Mouse (Mus musculus): ENCODE measurements around the gene Rpl35. TPM values are rescaled to one million over a fixed set of nuclear protein-coding genes. Genes with fewer than 3 reads are reported as not detected.

Rpl35 gene
- polyA plus RNA-seq, 1 experiment from 2014 or later = 740 TPM

DNA sequence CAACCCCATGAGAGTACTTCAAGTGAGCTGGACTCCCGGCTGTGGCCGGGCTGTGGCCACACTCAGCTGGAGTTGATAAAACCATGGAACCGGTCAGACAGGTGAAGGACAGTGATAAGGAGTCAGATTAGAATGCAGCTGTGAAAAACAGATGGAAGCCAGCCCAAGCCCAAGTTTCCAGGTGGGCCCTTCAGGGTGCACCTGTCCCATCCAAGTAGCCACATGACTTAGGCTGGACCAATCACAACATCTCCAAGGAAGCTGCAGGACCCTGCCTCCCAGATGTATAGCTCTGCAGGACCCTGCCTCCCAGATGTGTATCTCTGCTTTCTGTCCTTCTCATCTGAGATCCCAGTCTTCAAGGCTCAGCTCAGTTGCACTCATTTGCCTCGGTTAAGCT, 13.4 kb downstream of the Rpl35 start:
- WGBS = 83% methylated on average over 4 of the region's 4 CpGs
- Histone ChIP-seq H3K9me3 (no peaks in the 10 kb centered on the region), H3K4me3 (replicated peaks) (no peak overlapping the region), H3K4me1 (replicated peaks) (no peaks in the 10 kb centered on the region), H3K27me3 (peaks cover 3% of the 10 kb centered on the region; the same call in 1 of the 2 replicates), H3K4me2 (replicated peaks) (no peak overlapping the region), H3K9ac (replicated peaks) (no peak overlapping the region), H3K27ac (no peak overlapping the region), H3K36me3 (no peaks in the 10 kb centered on the region)
- ATAC-seq = no peak

DNA sequence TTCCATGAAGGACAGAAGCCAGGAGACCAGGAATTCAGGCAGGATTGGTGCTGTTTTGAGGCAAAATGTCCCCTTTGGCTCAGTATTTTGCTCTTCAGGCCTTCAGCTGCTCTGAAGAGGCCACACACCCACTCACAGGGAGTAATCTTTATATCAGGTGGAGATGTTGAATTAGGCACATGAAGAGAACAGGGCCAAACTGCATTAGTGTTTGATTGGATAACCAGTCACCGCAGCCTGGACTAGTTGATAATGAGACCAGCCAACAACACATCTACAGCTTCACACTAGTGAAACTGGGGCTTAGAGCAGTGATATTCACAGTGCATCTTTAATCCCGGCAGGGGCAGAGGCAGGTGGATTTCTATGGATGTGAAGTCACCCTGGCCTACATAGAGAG, 16.5 kb downstream of the Rpl35 start:
- no peaks in the 10 kb centered on the region for H3K36me3 ChIP-seq
- H3K4me3 ChIP-seq (replicated peaks) = no peak overlapping the region
- H3K27me3 ChIP-seq = no peaks in the 10 kb centered on the region
- H3K4me1 ChIP-seq (replicated peaks) = no peaks in the 10 kb centered on the region
- no peak overlapping the region for H3K4me2 ChIP-seq (replicated peaks)
- 89% methylated on average over 2 of the region's 2 CpGs for WGBS
- H3K27ac ChIP-seq = no peak overlapping the region
- no peak for ATAC-seq
- H3K9me3 ChIP-seq = no peaks in the 10 kb centered on the region
- no peak overlapping the region for H3K9ac ChIP-seq (replicated peaks)

DNA sequence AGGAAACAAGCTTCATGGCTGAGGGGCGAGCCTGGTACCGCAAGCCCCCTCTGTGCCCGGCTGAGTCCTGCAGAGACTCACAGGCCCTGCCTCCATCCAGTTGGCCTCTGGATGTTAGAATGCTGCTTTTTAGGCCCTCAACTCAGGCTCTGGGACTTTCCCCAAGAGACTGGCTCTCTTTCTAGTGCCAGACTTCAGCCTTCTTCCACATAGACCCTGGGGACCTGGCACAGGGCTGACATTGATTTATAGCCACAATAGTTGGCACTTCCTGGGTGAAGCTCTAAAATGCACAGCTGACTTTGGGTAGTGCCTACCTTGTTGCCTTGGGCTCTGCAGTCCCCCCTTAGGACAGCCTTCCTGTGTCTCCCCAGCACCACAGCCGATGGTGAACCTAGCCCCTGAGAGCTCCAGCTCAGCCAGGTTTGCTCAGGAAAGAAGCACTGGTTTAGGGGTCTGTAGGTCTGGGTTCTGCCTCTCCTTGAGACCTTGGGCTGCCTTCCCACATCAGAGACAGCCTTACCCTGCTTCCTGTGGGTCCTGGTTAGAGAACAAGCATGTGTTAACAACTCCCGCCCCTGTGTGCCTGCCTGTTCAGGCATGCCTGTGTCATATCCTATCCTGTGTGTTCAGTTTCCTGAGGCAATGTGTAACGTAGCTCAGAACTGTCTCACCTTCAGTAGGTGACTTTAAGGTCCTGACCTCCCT, 17.5 kb downstream of the Rpl35 start:
- WGBS = 90% methylated on average over 6 of the region's 6 CpGs

DNA sequence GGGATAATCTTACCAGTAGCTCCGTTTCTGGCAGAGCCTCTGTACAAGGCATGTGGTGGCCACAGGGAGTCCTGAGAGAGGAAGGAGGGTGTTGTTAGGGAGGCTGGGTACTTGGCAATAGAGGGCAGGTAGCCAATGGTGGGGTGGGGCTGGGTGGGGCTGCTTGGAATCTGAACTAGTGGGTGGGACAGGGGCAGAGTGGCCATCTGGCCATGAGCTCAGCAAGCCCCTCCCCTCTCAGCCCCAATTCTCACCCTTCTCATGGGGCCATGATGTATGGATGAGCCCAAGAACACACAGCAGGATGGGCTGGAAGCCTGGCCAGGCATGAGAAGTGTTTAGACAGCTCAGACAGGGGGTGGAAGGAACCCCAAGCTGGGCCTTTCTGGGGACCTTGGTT, 18.1 kb downstream of the Rpl35 start:
- no peaks in the 10 kb centered on the region for H3K9me3 ChIP-seq
- H3K4me3 ChIP-seq (replicated peaks) = no peak overlapping the region
- H3K4me2 ChIP-seq (replicated peaks) = no peak overlapping the region
- no peaks in the 10 kb centered on the region for H3K36me3 ChIP-seq
- H3K9ac ChIP-seq (replicated peaks) = no peak overlapping the region
- 71% methylated on average over 1 of the region's 1 CpGs for WGBS
- no peak overlapping the region for H3K27ac ChIP-seq
- ATAC-seq = no peak
- H3K4me1 ChIP-seq (replicated peaks) = no peaks in the 10 kb centered on the region
- no peaks in the 10 kb centered on the region for H3K27me3 ChIP-seq

More for the DNA sequence above, 17.5 kb downstream of the Rpl35 start:
- no peak for ATAC-seq
- Histone ChIP-seq H3K36me3 (no peaks in the 10 kb centered on the region), H3K9me3 (no peaks in the 10 kb centered on the region), H3K27me3 (no peaks in the 10 kb centered on the region), H3K9ac (replicated peaks) (no peak overlapping the region), H3K4me1 (replicated peaks) (no peaks in the 10 kb centered on the region), H3K4me3 (replicated peaks) (no peak overlapping the region), H3K27ac (no peak overlapping the region), H3K4me2 (replicated peaks) (no peak overlapping the region)

DNA sequence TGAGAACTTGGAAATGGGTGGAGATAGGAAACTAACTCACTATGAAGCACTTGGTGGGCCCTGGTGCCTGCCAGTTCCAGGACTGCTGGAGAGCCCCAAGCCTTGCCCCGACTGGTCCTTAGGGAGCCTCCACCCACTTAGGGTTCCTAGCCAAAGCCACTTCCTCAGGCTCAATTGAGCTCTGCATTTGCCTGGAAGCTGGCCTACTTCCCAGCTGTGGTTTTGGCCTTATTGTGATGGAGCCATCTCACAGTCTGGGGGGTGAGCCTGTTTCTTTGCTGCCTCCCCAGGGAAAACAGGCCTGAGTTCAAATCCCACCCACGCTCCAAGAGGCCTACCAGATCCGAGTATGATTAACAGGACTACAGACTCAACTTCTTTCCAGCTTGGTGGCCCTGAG, 18.8 kb downstream of the Rpl35 start:
- no peaks in the 10 kb centered on the region for H3K9me3 ChIP-seq
- H3K9ac ChIP-seq (replicated peaks) = no peak overlapping the region
- no peak overlapping the region for H3K27ac ChIP-seq
- no peak for ATAC-seq
- no peak overlapping the region for H3K4me2 ChIP-seq (replicated peaks)
- no peaks in the 10 kb centered on the region for H3K27me3 ChIP-seq
- WGBS = 89% methylated on average over 3 of the region's 3 CpGs
- H3K4me1 ChIP-seq (replicated peaks) = no peaks in the 10 kb centered on the region
- H3K36me3 ChIP-seq = no peaks in the 10 kb centered on the region
- H3K4me3 ChIP-seq (replicated peaks) = no peak overlapping the region

DNA sequence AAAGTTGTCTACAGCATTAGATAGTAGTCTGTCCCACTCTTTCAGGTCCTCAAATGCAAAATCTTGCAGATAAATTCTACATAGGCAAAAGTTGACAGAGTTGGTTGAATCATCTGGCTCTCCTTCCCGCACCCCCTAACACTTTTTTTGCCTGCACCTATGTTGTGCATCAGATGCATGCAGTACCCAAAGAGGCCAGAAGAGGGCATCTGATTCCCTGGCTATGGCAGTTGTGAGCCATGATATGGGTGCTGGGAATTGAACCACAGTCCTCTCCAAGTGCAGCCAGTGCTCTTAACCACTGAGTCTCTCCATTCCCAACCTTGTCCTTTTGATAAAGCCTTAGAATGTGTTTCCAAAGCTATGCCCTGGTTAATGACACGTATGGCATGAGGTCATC, 22.0 kb downstream of the Rpl35 start:
- Histone ChIP-seq H3K9me3 (no peaks in the 10 kb centered on the region), H3K9ac (replicated peaks) (no peak overlapping the region), H3K4me3 (replicated peaks) (no peak overlapping the region), H3K4me2 (replicated peaks) (no peak overlapping the region), H3K4me1 (replicated peaks) (no peaks in the 10 kb centered on the region), H3K36me3 (no peaks in the 10 kb centered on the region), H3K27me3 (no peaks in the 10 kb centered on the region), H3K27ac (no peak overlapping the region)
- 99% methylated on average over 2 of the region's 2 CpGs for WGBS
- ATAC-seq = no peak

DNA sequence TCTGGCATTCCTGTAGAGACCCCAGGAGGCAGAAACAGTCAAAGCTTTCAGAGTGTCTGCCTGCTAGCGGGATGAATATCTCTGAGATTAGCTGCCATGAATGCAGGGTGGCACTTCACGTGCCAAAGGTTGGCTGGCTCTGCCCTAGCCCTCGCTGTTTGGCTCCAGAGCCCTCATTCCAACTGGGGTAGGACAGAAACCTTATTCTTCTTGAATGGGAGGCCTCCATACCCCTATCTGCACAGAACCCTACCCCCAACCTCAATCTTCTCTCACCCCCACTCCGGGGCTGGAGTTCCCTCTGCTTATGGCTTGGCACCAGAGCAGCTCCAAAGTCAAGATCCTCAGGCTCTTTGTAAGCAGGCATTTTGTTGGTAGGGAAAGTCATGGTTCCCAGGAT, 27.6 kb downstream of the Rpl35 start:
- Histone ChIP-seq H3K27ac (no peak overlapping the region), H3K4me2 (replicated peaks) (no peak overlapping the region), H3K9ac (replicated peaks) (no peak overlapping the region), H3K36me3 (no peaks in the 10 kb centered on the region), H3K27me3 (no peaks in the 10 kb centered on the region), H3K4me3 (replicated peaks) (no peak overlapping the region), H3K9me3 (no peaks in the 10 kb centered on the region), H3K4me1 (replicated peaks) (no peaks in the 10 kb centered on the region; the same call in 1 of the 2 replicates)
- ATAC-seq = no peak
- WGBS = 73% methylated on average over 4 of the region's 4 CpGs

DNA sequence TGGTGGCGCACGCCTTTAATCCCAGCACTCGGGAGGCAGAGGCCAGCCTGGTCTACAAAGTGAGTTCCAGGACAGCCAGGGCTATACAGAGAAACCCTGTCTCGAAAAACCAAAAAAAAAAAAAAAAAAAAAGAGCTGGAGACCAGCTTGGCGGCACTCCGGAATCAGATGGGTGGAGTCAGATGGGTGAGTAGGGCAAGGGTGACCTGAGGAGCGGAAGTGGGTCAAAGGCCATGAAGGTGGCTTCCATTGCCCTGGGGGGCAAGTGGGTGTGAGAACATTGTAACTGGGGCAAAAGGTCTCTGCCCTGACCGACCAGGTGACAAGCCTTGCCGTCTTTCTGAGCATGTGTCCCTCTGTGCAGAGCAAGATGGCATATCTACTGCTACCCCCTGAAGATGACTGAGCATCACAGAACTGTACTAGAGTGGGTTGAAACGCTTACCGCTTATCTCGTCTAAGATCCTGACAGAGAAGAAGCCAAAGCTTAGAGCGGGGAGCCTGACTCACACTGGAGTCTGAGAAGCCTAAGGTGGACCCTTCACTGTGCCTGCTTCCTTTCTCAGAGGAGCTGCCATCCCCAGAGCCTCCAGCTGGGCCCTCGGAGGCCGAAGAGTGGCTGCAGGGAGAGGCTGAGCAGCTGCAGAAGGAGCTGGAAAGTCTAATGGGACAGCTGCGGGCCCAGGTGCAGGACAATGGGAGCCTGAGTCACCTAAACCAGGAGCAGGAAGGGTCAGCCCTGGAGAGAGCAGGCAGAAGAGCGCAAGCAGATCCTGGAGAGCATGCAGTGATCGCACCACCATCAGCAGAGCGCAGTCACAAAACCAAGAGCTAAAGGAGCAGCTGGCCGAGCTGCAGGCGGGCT, 29.3 kb downstream of the Rpl35 start:
- no peaks in the 10 kb centered on the region for H3K9me3 ChIP-seq
- no peaks in the 10 kb centered on the region for H3K36me3 ChIP-seq
- 84% methylated on average over 21 of the region's 21 CpGs for WGBS
- no peak overlapping the region for H3K27ac ChIP-seq
- no peak overlapping the region for H3K9ac ChIP-seq (replicated peaks)
- no peak overlapping the region for H3K4me3 ChIP-seq (replicated peaks)
- H3K4me2 ChIP-seq (replicated peaks) = no peak overlapping the region
- no peaks in the 10 kb centered on the region for H3K27me3 ChIP-seq
- ATAC-seq = no peak
- no peaks in the 10 kb centered on the region; the same call in 1 of the 2 replicates for H3K4me1 ChIP-seq (replicated peaks)

DNA sequence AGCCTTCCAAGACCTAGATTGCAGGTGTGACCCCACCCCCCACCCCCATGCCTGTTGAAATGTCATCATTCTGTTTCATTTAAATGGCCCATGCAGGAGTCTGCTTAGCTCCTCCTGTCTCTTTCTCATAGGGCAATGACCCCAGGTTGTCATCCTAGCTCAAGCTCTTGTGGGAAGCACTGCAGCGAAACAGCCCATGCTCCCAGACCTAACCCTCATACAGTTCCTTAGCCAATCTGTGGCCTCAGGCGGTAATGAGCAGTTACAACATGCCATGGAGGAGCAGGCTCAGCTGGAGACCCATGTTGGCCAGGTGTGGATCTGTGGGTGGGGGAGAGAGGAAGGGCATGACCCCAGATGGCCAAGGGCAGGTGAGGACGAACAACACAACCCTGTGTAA, 30.2 kb downstream of the Rpl35 start:
- H3K4me2 ChIP-seq (replicated peaks) = no peak overlapping the region
- ATAC-seq = no peak
- no peak overlapping the region for H3K4me3 ChIP-seq (replicated peaks)
- no peaks in the 10 kb centered on the region; the same call in 1 of the 2 replicates for H3K4me1 ChIP-seq (replicated peaks)
- H3K27ac ChIP-seq = no peak overlapping the region
- H3K27me3 ChIP-seq = no peaks in the 10 kb centered on the region
- H3K36me3 ChIP-seq = no peaks in the 10 kb centered on the region
- H3K9me3 ChIP-seq = no peaks in the 10 kb centered on the region
- no peak overlapping the region for H3K9ac ChIP-seq (replicated peaks)
- WGBS = 88% methylated on average over 3 of the region's 3 CpGs

DNA sequence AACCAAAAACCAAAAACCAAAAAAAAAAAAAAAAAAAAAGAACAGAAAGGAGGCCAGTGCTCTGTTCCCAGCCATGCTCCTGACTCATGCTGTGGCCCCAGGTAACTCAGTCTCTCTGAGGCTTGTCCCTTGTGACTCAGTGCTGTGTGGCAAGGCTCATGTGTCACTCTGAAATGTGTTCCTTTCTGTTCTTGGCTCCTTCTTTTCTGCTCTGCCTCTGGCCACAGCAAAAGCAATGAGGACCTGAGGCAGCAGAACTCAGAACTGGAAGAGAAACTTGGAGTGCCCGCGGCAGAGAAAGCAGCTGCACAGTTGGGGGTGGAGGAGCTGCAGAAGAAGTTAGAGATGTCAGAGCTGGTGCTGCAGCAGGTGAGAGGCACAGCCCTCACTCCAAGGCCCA, 31.3 kb downstream of the Rpl35 start:
- no peak overlapping the region for H3K4me3 ChIP-seq (replicated peaks)
- no peaks in the 10 kb centered on the region for H3K36me3 ChIP-seq
- no peak overlapping the region for H3K27ac ChIP-seq
- WGBS = 63% methylated on average over 2 of the region's 2 CpGs
- no peaks in the 10 kb centered on the region for H3K27me3 ChIP-seq
- no peak overlapping the region for H3K9ac ChIP-seq (replicated peaks)
- H3K4me2 ChIP-seq (replicated peaks) = no peak overlapping the region
- no peak for ATAC-seq
- H3K9me3 ChIP-seq = no peaks in the 10 kb centered on the region
- no peaks in the 10 kb centered on the region; the same call in 1 of the 2 replicates for H3K4me1 ChIP-seq (replicated peaks)

DNA sequence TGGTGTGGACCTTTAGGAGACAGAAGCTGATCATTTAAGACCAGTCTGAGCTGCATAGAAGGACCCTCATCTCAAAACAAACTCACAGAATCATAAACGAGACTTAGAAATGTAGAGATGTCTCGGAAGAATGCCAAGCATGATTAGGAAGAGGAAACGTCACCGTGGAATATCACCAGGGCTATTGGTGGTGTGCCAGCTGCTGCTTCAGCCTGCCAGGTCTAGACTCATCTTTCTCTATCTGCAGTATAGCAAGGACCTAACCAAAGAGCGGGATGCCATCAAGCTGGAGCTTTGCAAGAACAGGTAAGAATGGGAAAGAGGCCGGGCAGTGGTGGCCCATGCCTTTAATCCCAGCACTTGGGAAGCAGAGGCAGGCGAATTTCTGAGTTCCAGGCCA, 31.7 kb downstream of the Rpl35 start:
- no peaks in the 10 kb centered on the region; the same call in 1 of the 2 replicates for H3K4me1 ChIP-seq (replicated peaks)

DNA sequence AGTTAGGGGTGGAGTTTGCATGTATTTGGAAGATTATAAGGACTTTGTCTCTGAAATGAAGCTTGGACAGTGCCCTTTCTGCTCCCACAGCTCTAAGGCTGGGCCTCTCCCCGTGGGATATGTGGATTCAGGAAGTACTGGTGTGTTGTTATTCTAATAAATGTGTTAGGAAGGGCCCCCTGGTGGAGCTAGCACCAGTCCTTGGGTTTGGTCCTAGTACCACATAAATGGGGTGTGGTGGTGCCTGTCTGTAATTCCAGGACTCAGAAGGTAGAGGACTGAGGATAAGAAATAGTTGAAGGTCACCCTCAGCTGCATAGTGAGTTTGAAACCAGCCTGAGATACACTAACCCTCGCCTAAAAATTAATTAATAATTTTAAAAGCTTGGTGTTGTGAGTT, 32.2 kb downstream of the Rpl35 start:
- no peak overlapping the region for H3K4me3 ChIP-seq (replicated peaks)
- H3K4me1 ChIP-seq (replicated peaks) = no peaks in the 10 kb centered on the region; the same call in 1 of the 2 replicates
- H3K9me3 ChIP-seq = no peaks in the 10 kb centered on the region
- no peak overlapping the region for H3K4me2 ChIP-seq (replicated peaks)
- no peaks in the 10 kb centered on the region for H3K36me3 ChIP-seq
- 37% methylated on average over 2 of the region's 2 CpGs for WGBS
- no peak overlapping the region for H3K9ac ChIP-seq (replicated peaks)
- no peaks in the 10 kb centered on the region for H3K27me3 ChIP-seq
- no peak overlapping the region for H3K27ac ChIP-seq
- no peak for ATAC-seq

More for the DNA sequence above, 31.7 kb downstream of the Rpl35 start:
- H3K4me2 ChIP-seq (replicated peaks) = no peak overlapping the region
- H3K9me3 ChIP-seq = no peaks in the 10 kb centered on the region
- H3K27ac ChIP-seq = no peak overlapping the region
- H3K4me3 ChIP-seq (replicated peaks) = no peak overlapping the region
- H3K36me3 ChIP-seq = no peaks in the 10 kb centered on the region
- WGBS = 86% methylated on average over 7 of the region's 7 CpGs
- H3K9ac ChIP-seq (replicated peaks) = no peak overlapping the region
- ATAC-seq = no peak
- H3K27me3 ChIP-seq = no peaks in the 10 kb centered on the region

All from midbrain, embryonic 13.5 days (tissue).